Mouse (Mus musculus): ENCODE measurements around the gene Tmie.

The Tmie gene
- long read RNA-seq, experiment 1 = 0 reads
- long read RNA-seq, experiment 2, partial matches to known transcripts = 3 of 4 reads
- long read RNA-seq, experiment 2, other reads (novel, unspliced or antisense) = 1 of 4 reads

GRCm38 (mm10) chr9:110879998-110880561 lies at the start of gene Tmie:
Tmie (minus strand) TSS chr9:110880113.
- intact Hi-C loops (cut with DNase I) = no loop called here

- intact Hi-C loops (cut with DNase I) = loop anchor here (5.0 kb wide), 1 partner anchor 150 kb away; no protein-coding TSS in a partner anchor
Observed at GRCm38 (mm10) chr9:110922759-110923158, 42.8 kb upstream of the Tmie start.

GRCm38 (mm10) chr9:110920665-110921419 lies 40.9 kb upstream of the Tmie start:
- intact Hi-C loops (cut with DNase I) = loop anchor here (5.0 kb wide), 1 partner anchor 151 kb away; no protein-coding TSS in a partner anchor

- intact Hi-C loops (cut with DNase I) = no loop called here
Observed at GRCm38 (mm10) chr9:110916786-110917185, 36.9 kb upstream of the Tmie start, which contains the start of gene Fam240a. Fam240a (minus strand) TSS chr9:110916861.

GRCm38 (mm10) chr9:110915466-110915865 lies 35.6 kb upstream of the Tmie start:
- intact Hi-C loops (cut with DNase I) = no loop called here

- intact Hi-C loops (cut with DNase I) = no loop called here
Observed at GRCm38 (mm10) chr9:110914631-110915236, 34.8 kb upstream of the Tmie start.

GRCm38 (mm10) chr9:110909371-110909967 lies 29.6 kb upstream of the Tmie start:
- intact Hi-C loops (cut with DNase I) = no loop called here

- intact Hi-C loops (cut with DNase I) = no loop called here
Observed at GRCm38 (mm10) chr9:110908631-110909016, 28.7 kb upstream of the Tmie start.

GRCm38 (mm10) chr9:110907838-110908630 lies 28.1 kb upstream of the Tmie start:
- intact Hi-C loops (cut with DNase I) = no loop called here

- intact Hi-C loops (cut with DNase I) = no loop called here
Observed at GRCm38 (mm10) chr9:110907201-110907837, 27.4 kb upstream of the Tmie start.

GRCm38 (mm10) chr9:110902271-110902670 lies 22.4 kb upstream of the Tmie start:
- intact Hi-C loops (cut with DNase I) = no loop called here

GRCm38 (mm10) chr9:110901204-110901603 lies 21.3 kb upstream of the Tmie start:
- intact Hi-C loops (cut with DNase I) = no loop called here

GRCm38 (mm10) chr9:110899451-110900008 lies 19.6 kb upstream of the Tmie start:
- intact Hi-C loops (cut with DNase I) = no loop called here

GRCm38 (mm10) chr9:110896595-110896994 lies 16.7 kb upstream of the Tmie start:
- intact Hi-C loops (cut with DNase I) = no loop called here

GRCm38 (mm10) chr9:110895994-110896393 lies 16.1 kb upstream of the Tmie start:
- intact Hi-C loops (cut with DNase I) = no loop called here

GRCm38 (mm10) chr9:110895507-110895906 lies 15.6 kb upstream of the Tmie start:
- intact Hi-C loops (cut with DNase I) = no loop called here

- intact Hi-C loops (cut with DNase I) = no loop called here
Observed at GRCm38 (mm10) chr9:110893429-110893828, 13.5 kb upstream of the Tmie start.

GRCm38 (mm10) chr9:110892552-110892951 lies 12.6 kb upstream of the Tmie start:
- intact Hi-C loops (cut with DNase I) = no loop called here

GRCm38 (mm10) chr9:110891077-110891828 lies 11.3 kb upstream of the Tmie start:
- intact Hi-C loops (cut with DNase I) = no loop called here
